Mouse (Mus musculus): ENCODE results near the gene Iffo1. TPM values are rescaled to one million over a fixed set of nuclear protein-coding genes. Genes with fewer than 3 reads are reported as not detected.
A peak's percentile ranks its signal among the peaks of the same experiment; 100 is the strongest.
"Not testable (repeated sequence)": the region's sequence is repeated elsewhere in the genome, so short reads cannot be mapped to it uniquely, and the experiment has no call there.

Gene Iffo1
- polyA plus RNA-seq, 1 experiment from 2014 or later = 7.9 TPM

- Histone ChIP-seq H3K4me2 (replicated peaks; ENCODE audit: low read depth, low read length) (no peak overlapping the region), H3K9ac (replicated peaks; ENCODE audit: low read length) (no peak overlapping the region), H3K36me3 (ENCODE audit: insufficient read depth, low read length) (peaks cover 37% of the 10 kb centered on the region), H3K4me1 (ENCODE audit: insufficient read depth, low read length) (peaks cover 37% of the 10 kb centered on the region), H3K27me3 (ENCODE audit: insufficient read depth, low read length) (no peaks in the 10 kb centered on the region), H3K9me3 (ENCODE audit: low read length) (no peaks in the 10 kb centered on the region), H3K4me3 (ENCODE audit: low read length) (no peak overlapping the region), H3K27ac (ENCODE audit: low read length) (no peak overlapping the region)
- no peak for ATAC-seq (ENCODE audit: low FRiP score, low TSS enrichment)
- WGBS = 77% methylated on average over 15 of the region's 15 CpGs
Observed at GRCm38 (mm10) chr6:125158944-125159492, 14.0 kb downstream of the Iffo1 start.

- 74% methylated on average over 7 of the region's 7 CpGs for WGBS
- H3K9ac ChIP-seq (replicated peaks; ENCODE audit: low read length) = no peak overlapping the region
- peaks cover 39% of the 10 kb centered on the region for H3K4me1 ChIP-seq (ENCODE audit: insufficient read depth, low read length)
- H3K4me3 ChIP-seq (ENCODE audit: low read length) = no peak overlapping the region
- H3K27ac ChIP-seq (ENCODE audit: low read length) = no peak overlapping the region
- no peaks in the 10 kb centered on the region for H3K27me3 ChIP-seq (ENCODE audit: insufficient read depth, low read length)
- ATAC-seq (ENCODE audit: low FRiP score, low TSS enrichment) = no peak
- peaks cover 39% of the 10 kb centered on the region for H3K36me3 ChIP-seq (ENCODE audit: insufficient read depth, low read length)
- H3K4me2 ChIP-seq (replicated peaks; ENCODE audit: low read depth, low read length) = no peak overlapping the region
- no peaks in the 10 kb centered on the region for H3K9me3 ChIP-seq (ENCODE audit: low read length)
Observed at GRCm38 (mm10) chr6:125159773-125160557, 14.9 kb downstream of the Iffo1 start.

GRCm38 (mm10) chr6:125160558-125160853, 15.5 kb downstream of the Iffo1 start:
- H3K4me1 ChIP-seq (ENCODE audit: insufficient read depth, low read length) = peaks cover 39% of the 10 kb centered on the region
- no peaks in the 10 kb centered on the region for H3K27me3 ChIP-seq (ENCODE audit: insufficient read depth, low read length)
- no peak overlapping the region; the same call in 1 of the 2 replicates for H3K27ac ChIP-seq (ENCODE audit: low read length)
- no peak for ATAC-seq (ENCODE audit: low FRiP score, low TSS enrichment)
- H3K4me2 ChIP-seq (replicated peaks; ENCODE audit: low read depth, low read length) = no peak overlapping the region
- no peak overlapping the region for H3K9ac ChIP-seq (replicated peaks; ENCODE audit: low read length)
- H3K9me3 ChIP-seq (ENCODE audit: low read length) = no peaks in the 10 kb centered on the region
- H3K36me3 ChIP-seq (ENCODE audit: insufficient read depth, low read length) = peaks cover 39% of the 10 kb centered on the region
- 44% methylated on average over 10 of the region's 10 CpGs for WGBS
- H3K4me3 ChIP-seq (ENCODE audit: low read length) = no peak overlapping the region

- WGBS = 27% methylated on average over 22 of the region's 22 CpGs
- no peak for ATAC-seq (ENCODE audit: low FRiP score, low TSS enrichment)
- peaks cover 39% of the 10 kb centered on the region for H3K36me3 ChIP-seq (ENCODE audit: insufficient read depth, low read length)
Observed at GRCm38 (mm10) chr6:125160854-125161760, 16.1 kb downstream of the Iffo1 start.

GRCm38 (mm10) chr6:125161971-125162370, 16.9 kb downstream of the Iffo1 start:
- H3K9ac ChIP-seq (replicated peaks; ENCODE audit: low read length); H3K27me3 ChIP-seq (ENCODE audit: insufficient read depth, low read length); H3K9me3 ChIP-seq (ENCODE audit: low read length); H3K4me2 ChIP-seq (replicated peaks; ENCODE audit: low read depth, low read length); ATAC-seq (ENCODE audit: low FRiP score, low TSS enrichment); H3K4me3 ChIP-seq (ENCODE audit: low read length); H3K27ac ChIP-seq (ENCODE audit: low read length): not testable (repeated sequence)
- peaks cover 39% of the 10 kb centered on the region for H3K36me3 ChIP-seq (ENCODE audit: insufficient read depth, low read length)
- peaks cover 48% of the 10 kb centered on the region for H3K4me1 ChIP-seq (ENCODE audit: insufficient read depth, low read length)
- 13% methylated on average over 3 of the region's 5 CpGs for whole genome bisulfite sequencing

More at GRCm38 (mm10) chr6:125160854-125161760, 16.1 kb downstream of the Iffo1 start:
- Histone ChIP-seq H3K9me3 (ENCODE audit: low read length) (no peaks in the 10 kb centered on the region), H3K4me3 (ENCODE audit: low read length) (no peak overlapping the region), H3K4me2 (replicated peaks; ENCODE audit: low read depth, low read length) (no peak overlapping the region), H3K9ac (replicated peaks; ENCODE audit: low read length) (no peak overlapping the region), H3K27me3 (ENCODE audit: insufficient read depth, low read length) (no peaks in the 10 kb centered on the region), H3K27ac (ENCODE audit: low read length) (peak overlapping the region; percentile 46; the same call in 1 of the 2 replicates), H3K4me1 (ENCODE audit: insufficient read depth, low read length) (peaks cover 39% of the 10 kb centered on the region)

- H3K4me3 ChIP-seq (ENCODE audit: low read length); H3K27ac ChIP-seq (ENCODE audit: low read length); H3K9ac ChIP-seq (replicated peaks; ENCODE audit: low read length); ATAC-seq (ENCODE audit: low FRiP score, low TSS enrichment); H3K9me3 ChIP-seq (ENCODE audit: low read length); H3K27me3 ChIP-seq (ENCODE audit: insufficient read depth, low read length): not testable (repeated sequence)
- H3K36me3 ChIP-seq (ENCODE audit: insufficient read depth, low read length) = peaks cover 44% of the 10 kb centered on the region
- 75% methylated on average over 10 of the region's 16 CpGs for WGBS
- H3K4me1 ChIP-seq (ENCODE audit: insufficient read depth, low read length) = peaks cover 48% of the 10 kb centered on the region
- peak overlapping the region; percentile 80; the same call in 1 of the 2 replicates for H3K4me2 ChIP-seq (replicated peaks; ENCODE audit: low read depth, low read length)
Observed at GRCm38 (mm10) chr6:125162615-125163305, 17.7 kb downstream of the Iffo1 start.

- peaks cover 47% of the 10 kb centered on the region for H3K4me1 ChIP-seq (ENCODE audit: insufficient read depth, low read length)
- 4% methylated on average over 20 of the region's 20 CpGs for WGBS
- H3K9ac ChIP-seq (replicated peaks; ENCODE audit: low read length) = peak overlapping the region; percentile 96
- no peaks in the 10 kb centered on the region for H3K9me3 ChIP-seq (ENCODE audit: low read length)
- no peaks in the 10 kb centered on the region for H3K27me3 ChIP-seq (ENCODE audit: insufficient read depth, low read length)
- H3K27ac ChIP-seq (ENCODE audit: low read length) = peak overlapping the region; percentile 95
- peaks cover 53% of the 10 kb centered on the region for H3K36me3 ChIP-seq (ENCODE audit: insufficient read depth, low read length)
- H3K4me3 ChIP-seq (ENCODE audit: low read length) = peak overlapping the region; percentile 93
- no peak for ATAC-seq (ENCODE audit: low FRiP score, low TSS enrichment)
- H3K4me2 ChIP-seq (replicated peaks; ENCODE audit: low read depth, low read length) = peak overlapping the region; percentile 80
Observed at GRCm38 (mm10) chr6:125163801-125164657, 19.0 kb downstream of the Iffo1 start.

GRCm38 (mm10) chr6:125164672-125165327, 19.8 kb downstream of the Iffo1 start:
- Histone ChIP-seq H3K9ac (replicated peaks; ENCODE audit: low read length) (peak overlapping the region; percentile 96), H3K4me3 (ENCODE audit: low read length) (peak overlapping the region; percentile 93), H3K9me3 (ENCODE audit: low read length) (no peaks in the 10 kb centered on the region), H3K36me3 (ENCODE audit: insufficient read depth, low read length) (peaks cover 57% of the 10 kb centered on the region), H3K27ac (ENCODE audit: low read length) (peak overlapping the region; percentile 95), H3K27me3 (ENCODE audit: insufficient read depth, low read length) (no peaks in the 10 kb centered on the region), H3K4me2 (replicated peaks; ENCODE audit: low read depth, low read length) (peak overlapping the region; percentile 80), H3K4me1 (ENCODE audit: insufficient read depth, low read length) (peaks cover 47% of the 10 kb centered on the region)
- peak; percentile 31 for ATAC-seq (ENCODE audit: low FRiP score, low TSS enrichment)
- under 1% methylated on average over 39 of the region's 39 CpGs for WGBS

Measured in kidney, embryonic 16.5 days (tissue).